Mouse (Mus musculus): ENCODE results near the gene Prpf6. TPM values are rescaled to one million over a fixed set of nuclear protein-coding genes. Genes with fewer than 3 reads are reported as not detected.

The Prpf6 gene
- total and polyA plus RNA-seq, 3 experiments = 58.7 to 69.4 TPM; not detected in 1

DNA sequence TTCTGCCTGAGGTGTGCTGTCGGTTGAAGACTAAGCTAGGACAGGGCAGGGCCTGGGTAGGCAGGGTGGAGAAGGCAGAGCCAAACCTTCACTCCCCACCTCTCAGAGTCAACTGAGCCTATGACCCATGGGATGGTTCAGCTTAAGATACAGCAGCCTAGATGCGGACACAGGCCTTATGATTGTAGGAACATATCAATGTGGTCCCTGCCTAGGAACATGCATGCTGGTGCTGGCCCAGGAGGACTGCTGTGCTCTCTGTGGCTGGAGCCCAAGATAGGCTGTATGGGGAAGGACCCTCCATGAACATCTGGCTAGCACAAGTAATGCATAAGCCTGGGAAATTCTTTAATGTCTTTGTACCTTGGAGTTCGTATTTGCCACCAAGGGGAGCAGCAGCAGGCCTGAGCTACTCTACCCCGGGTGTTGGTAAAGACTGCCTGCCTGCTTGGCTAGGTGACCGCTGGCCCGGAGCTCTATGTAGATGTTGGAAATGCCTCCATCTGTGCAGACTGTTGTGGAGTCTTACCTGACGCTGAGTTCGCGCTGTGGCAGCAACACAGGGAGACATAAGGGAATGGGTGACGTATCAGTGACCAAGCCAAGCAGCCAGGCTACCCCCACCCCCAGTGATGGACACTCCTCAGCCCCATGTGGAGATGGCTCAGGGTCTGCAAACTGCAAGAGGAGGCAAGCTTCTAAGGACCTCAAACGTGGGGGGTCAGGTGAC lies 19.6 kb upstream of the Prpf6 start:
- H3K4me1 ChIP-seq (ENCODE audit: control insufficient read depth in 1 of 2, insufficient read depth in 2 of 2, low read length in 2 of 2) = peaks cover 5 to 7% of the 10 kb centered on the region in 2 experiments; a peak in 3 of 4 replicates

DNA sequence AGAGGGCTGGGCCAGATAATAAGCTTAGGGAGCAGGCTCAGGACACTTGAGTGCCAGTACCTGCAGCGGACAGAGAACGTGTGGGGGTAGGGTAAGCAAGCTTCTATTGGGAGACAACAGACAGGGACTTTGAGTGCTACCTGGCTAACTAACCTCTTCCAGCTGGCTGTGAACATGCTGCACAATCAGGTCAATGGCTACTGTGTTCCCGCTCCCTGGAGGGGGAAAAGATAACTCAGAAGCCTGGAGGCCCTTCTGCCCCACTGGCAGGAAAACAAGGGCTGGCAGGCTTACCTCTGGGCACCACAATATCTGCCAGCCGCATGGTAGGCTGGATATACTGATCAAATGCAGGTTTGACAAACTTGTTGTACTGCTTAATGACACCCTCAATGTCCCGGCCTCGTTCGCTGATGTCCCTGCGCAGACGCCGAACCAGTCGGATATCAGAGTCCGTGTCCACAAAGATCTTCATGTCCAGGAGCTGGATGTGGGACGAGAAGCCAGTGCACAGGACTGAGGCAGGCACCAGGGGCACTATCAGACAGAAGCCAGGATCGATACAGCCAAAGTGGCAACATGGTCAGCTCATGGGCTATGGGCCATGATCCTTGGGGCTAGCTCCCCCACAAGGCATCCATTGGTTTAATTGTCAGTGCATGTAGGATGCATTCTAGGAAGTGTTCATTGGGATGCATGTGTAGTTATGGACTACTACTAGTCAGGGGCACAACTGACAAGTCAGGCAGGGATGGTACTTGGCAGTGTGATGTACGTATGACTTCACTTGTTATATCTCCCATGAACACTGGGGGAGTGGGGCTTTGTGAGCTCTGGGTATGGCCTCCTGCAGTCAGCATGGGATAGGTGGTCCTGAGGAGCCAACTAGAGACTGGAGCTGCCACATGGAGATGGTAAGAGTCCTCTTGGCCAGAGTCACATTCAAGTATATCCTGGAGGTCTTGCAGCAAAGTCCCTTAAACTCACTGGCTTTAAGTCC lies 18.4 kb upstream of the Prpf6 start:
- Histone ChIP-seq H3K36me3 (ENCODE audit: control insufficient read depth in 1 of 2, insufficient read depth in 2 of 2, low read length in 2 of 2) (peaks cover 0 to 16% of the 10 kb centered on the region in 2 experiments; a peak in 2 of 4 replicates), H3K27ac (ENCODE audit: control insufficient read depth, low read depth, low read length) (no peak overlapping the region), H3K4me3 (ENCODE audit: control insufficient read depth in 1 of 2, insufficient read depth in 1 of 2, low read depth in 2 of 2, low read length in 2 of 2) (no peak overlapping the region), H3K4me1 (ENCODE audit: control insufficient read depth in 1 of 2, insufficient read depth in 2 of 2, low read length in 2 of 2) (peaks cover 15 to 16% of the 10 kb centered on the region in 2 experiments; a peak in 3 of 4 replicates), H3K79me2 (ENCODE audit: control insufficient read depth, insufficient read depth, low read length, poor library complexity) (no peaks in the 10 kb centered on the region), H3K9ac (ENCODE audit: control insufficient read depth, low read depth, low read length, poor library complexity, severe bottlenecking) (no peak overlapping the region), H3K9me3 (replicated peaks; ENCODE audit: insufficient read depth, low read length) (no peaks in the 10 kb centered on the region), H3K27me3 (ENCODE audit: control insufficient read depth in 1 of 2, insufficient read depth in 2 of 2, low read length in 2 of 2) (no peaks in the 10 kb centered on the region)
- TF ChIP-seq SIN3A (IDR thresholded peaks at IDR 0.05; ENCODE audit: low read length) = no peak
- no peak for TF ChIP-seq USF2 (IDR thresholded peaks at IDR 0.05; ENCODE audit: borderline replicate concordance in 1 of 2, insufficient read depth in 1 of 2, low read depth in 1 of 2, low read length in 2 of 2)
- TF ChIP-seq ZKSCAN1 (IDR thresholded peaks at IDR 0.05; ENCODE audit: low read depth, low read length) = no peak
- no peak for TF ChIP-seq BHLHE40 (IDR thresholded peaks at IDR 0.05; ENCODE audit: borderline replicate concordance, low read depth, low read length)
- TF ChIP-seq TCF12 (IDR thresholded peaks at IDR 0.05; ENCODE audit: low read depth, low read length) = no peak
- TF ChIP-seq POLR2AphosphoS5 (IDR thresholded peaks at IDR 0.05; ENCODE audit: borderline replicate concordance, low read depth, low read length) = no peak
- TF ChIP-seq GABPA (IDR thresholded peaks at IDR 0.05; ENCODE audit: low read depth, low read length) = no peak
- no peak for TF ChIP-seq MAZ (IDR thresholded peaks at IDR 0.05; ENCODE audit: low read depth, low read length)
- no peak for TF ChIP-seq MAX (IDR thresholded peaks at IDR 0.05; ENCODE audit: low read length)
- TF ChIP-seq MEF2A (IDR thresholded peaks at IDR 0.05; ENCODE audit: extremely low read depth, insufficient replicate concordance, low read depth, low read length, poor library complexity, severe bottlenecking) = no peak
- no peak for TF ChIP-seq JUND (IDR thresholded peaks at IDR 0.05; ENCODE audit: low read depth, low read length)
- TF ChIP-seq RCOR1 (IDR thresholded peaks at IDR 0.05; ENCODE audit: low read depth, low read length) = no peak
- TF ChIP-seq ZMIZ1 (IDR thresholded peaks at IDR 0.05; ENCODE audit: low read depth, low read length) = no peak
- TF ChIP-seq USF1 (IDR thresholded peaks at IDR 0.05; ENCODE audit: low read depth, low read length) = no peak
- no peak for TF ChIP-seq TBP (IDR thresholded peaks at IDR 0.05; ENCODE audit: low read depth, low read length)
- DNase-seq (ENCODE audit: low read depth, low spot score) = no peak

More for the DNA sequence above, 19.6 kb upstream of the Prpf6 start:
- peaks cover 0 to 4% of the 10 kb centered on the region in 2 experiments; a peak in 2 of 4 replicates for H3K36me3 ChIP-seq (ENCODE audit: control insufficient read depth in 1 of 2, insufficient read depth in 2 of 2, low read length in 2 of 2)
- H3K9ac ChIP-seq (ENCODE audit: control insufficient read depth, low read depth, low read length, poor library complexity, severe bottlenecking) = no peak overlapping the region
- no peak overlapping the region for H3K4me3 ChIP-seq (ENCODE audit: control insufficient read depth in 1 of 2, insufficient read depth in 1 of 2, low read depth in 2 of 2, low read length in 2 of 2)
- no peaks in the 10 kb centered on the region for H3K9me3 ChIP-seq (replicated peaks; ENCODE audit: insufficient read depth, low read length)
- TF ChIP-seq SMC3 (IDR thresholded peaks at IDR 0.05; ENCODE audit: low read depth, low read length) (no peak), ZC3H11A (IDR thresholded peaks at IDR 0.05; ENCODE audit: low read depth, low read length) (no peak), MYC (IDR thresholded peaks at IDR 0.05; ENCODE audit: low read depth, low read length) (no peak), NRF1 (IDR thresholded peaks at IDR 0.05; ENCODE audit: insufficient read depth, low read depth, low read length, poor library complexity, severe bottlenecking) (no peak), ZKSCAN1 (IDR thresholded peaks at IDR 0.05; ENCODE audit: low read depth, low read length) (no peak), GABPA (IDR thresholded peaks at IDR 0.05; ENCODE audit: low read depth, low read length) (no peak), E2F4 (IDR thresholded peaks at IDR 0.05; ENCODE audit: borderline replicate concordance, low read depth, low read length) (no peak), MAZ (IDR thresholded peaks at IDR 0.05; ENCODE audit: low read depth, low read length) (no peak), USF2 (IDR thresholded peaks at IDR 0.05; ENCODE audit: borderline replicate concordance in 1 of 2, insufficient read depth in 1 of 2, low read depth in 1 of 2, low read length in 2 of 2) (no peak), CHD2 (IDR thresholded peaks at IDR 0.05; ENCODE audit: low read length) (no peak), ZNF384 (IDR thresholded peaks at IDR 0.05; ENCODE audit: low read depth, low read length) (no peak), ZMIZ1 (IDR thresholded peaks at IDR 0.05; ENCODE audit: low read depth, low read length) (no peak), GATA1 (IDR thresholded peaks at IDR 0.05; ENCODE audit: low read depth, low read length) (no peak), MXI1 (IDR thresholded peaks at IDR 0.05; ENCODE audit: low read depth, low read length) (no peak), MAX (IDR thresholded peaks at IDR 0.05; ENCODE audit: low read length) (no peak), TBP (IDR thresholded peaks at IDR 0.05; ENCODE audit: low read depth, low read length) (no peak)
- H3K27ac ChIP-seq (ENCODE audit: control insufficient read depth, low read depth, low read length) = no peak overlapping the region
- no peaks in the 10 kb centered on the region for H3K79me2 ChIP-seq (ENCODE audit: control insufficient read depth, insufficient read depth, low read length, poor library complexity)
- no peak for DNase-seq (ENCODE audit: low read depth, low spot score)
- H3K27me3 ChIP-seq (ENCODE audit: control insufficient read depth in 1 of 2, insufficient read depth in 2 of 2, low read length in 2 of 2) = no peaks in the 10 kb centered on the region
